Mouse (Mus musculus) adrenal gland, adult (tissue): ENCODE measurements at regions not wholly inside any gene's neighbourhood (a gene's known extent, or its start where the extent isn't known, plus 50 kb on each side); places are given as distances from the start of the nearest gene placed in this dataset.

ENCODE experiments used
- DNase-seq, 2 experiments: peaks; one replicate each; pipeline ENCODE4 v3.0.0; 2022 to 2023; ENCODE audit warnings: low spot score in 1 of 2; ENCODE audit not compliant: inconsistent age in 2 of 2

- DNase-seq: no peak
Measured at GRCm38 (mm10) chr12:92692956-92693355, 844.0 kb upstream of the Sel1l start.

GRCm38 (mm10) chr12:92672396-92672795 lies 823.4 kb upstream of the Sel1l start:
- no peak for DNase-seq

- DNase-seq: no peak
Measured at GRCm38 (mm10) chr12:92646634-92647033, 797.7 kb upstream of the Sel1l start.

DNA sequence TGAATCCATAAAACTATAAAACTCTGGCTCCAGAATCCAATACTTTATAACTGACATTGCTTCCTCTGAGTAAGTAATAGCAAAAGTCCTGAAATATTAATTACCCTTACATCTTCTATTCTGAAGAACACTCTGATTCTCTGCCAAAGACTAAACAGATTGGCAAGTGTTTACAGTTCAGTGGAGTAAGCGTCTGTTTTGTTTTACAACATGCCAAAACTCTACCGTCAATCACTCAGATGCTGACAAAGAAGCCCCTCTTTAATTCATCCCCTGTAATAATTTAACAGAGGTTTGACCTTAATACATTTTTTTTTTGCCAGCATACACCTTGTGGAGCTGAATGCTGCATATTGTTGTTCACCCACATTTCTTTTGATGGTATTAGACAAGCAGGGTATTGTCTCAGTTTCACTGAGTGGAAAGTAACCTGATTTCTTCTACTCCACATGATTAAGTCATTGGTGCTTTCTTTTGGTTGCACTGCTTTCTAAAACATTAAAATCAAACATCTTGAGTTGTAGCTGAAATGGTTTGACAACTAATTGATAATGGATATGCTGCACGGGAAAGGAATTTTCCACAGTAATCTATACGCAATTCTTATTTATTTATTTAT lies 796.2 kb upstream of the Sel1l start:
- no peak for DNase-seq

- no peak for DNase-seq
Measured at GRCm38 (mm10) chr12:92619120-92619519, 770.2 kb upstream of the Sel1l start.

DNA sequence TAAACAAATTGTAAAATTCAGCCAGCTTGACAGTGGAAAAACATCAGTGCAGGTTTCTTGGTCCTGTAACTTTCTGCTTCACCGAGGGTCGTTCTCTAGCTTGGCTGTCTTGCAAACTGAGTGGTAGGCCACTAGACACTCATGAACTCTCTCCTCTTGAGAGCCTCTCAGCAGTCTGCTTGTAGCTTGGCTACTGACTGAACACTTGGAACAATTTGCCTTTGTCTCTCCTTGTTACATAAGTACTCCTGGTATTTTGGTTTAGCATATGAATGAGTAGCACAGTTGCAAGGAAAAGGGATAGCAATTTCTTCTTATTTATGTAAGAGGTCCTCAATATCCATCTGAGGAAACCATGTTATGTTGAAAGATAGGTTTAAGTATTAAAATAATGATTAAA lies 769.6 kb upstream of the Sel1l start:
- DNase-seq: no peak

DNA sequence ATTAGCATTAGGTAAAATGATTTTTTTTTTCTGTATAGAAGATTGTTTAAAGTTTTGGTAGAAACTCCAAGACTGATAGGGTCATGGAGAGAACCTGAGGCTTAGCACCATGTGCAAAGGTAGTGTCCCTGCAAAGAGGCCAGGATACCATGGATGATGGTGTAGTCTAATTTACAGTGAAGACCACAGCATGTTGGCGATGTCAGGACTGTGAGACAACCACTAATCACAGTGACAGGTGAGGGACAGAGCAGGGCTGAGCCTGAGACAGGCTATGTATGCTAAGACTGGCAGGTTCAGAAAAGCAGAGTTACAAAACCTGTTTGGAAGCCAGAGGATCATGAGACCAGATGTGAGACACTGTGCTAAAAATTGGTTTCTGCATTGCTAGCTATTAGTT lies 752.7 kb upstream of the Sel1l start:
- no peak for DNase-seq

- no peak for DNase-seq
Measured at GRCm38 (mm10) chr12:92589725-92590124, 740.8 kb upstream of the Sel1l start.

DNA sequence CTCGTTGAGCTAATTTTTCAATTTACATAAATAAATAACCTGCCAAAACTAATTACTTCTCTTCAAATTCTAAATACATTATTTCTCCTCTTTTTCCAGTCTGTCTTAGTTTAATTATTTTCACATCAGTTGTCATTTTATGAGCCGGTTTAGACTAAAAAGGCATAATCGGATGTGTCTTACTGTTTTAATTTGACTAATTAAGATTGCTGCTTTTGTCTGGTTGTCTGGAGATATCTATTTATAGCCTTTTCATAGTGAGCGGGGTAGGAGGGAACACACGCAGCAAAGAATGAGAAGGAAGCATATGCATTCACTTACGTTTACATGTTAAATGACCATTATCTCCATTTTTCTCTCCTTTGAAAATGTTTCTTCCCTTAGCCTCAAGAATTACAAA lies 740.3 kb upstream of the Sel1l start:
- no peak for DNase-seq

DNA sequence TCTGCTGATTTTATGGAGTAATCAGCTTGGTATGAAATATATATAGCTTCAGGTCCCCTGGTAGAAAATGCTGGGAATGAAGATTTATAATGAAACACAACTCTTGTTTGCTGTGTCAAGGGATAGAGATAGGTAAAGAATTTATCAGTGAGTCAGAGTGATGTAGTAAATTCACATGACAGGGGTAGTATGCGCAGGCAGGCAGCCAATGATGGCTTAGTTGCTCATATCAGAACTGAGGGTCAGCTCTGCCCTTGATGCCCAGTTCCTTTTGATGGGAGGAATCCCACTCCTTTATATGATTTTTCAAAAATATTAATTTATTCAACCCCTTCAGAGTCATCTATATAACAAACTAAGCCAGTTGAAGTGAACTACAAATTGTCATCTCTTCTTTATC lies 729.6 kb upstream of the Sel1l start:
- DNase-seq: peak; percentile 36 to 69
